Mouse (Mus musculus) MEL (cell line): ENCODE data around the gene Aven. TPM values are rescaled to one million over a fixed set of nuclear protein-coding genes. Genes with fewer than 3 reads are reported as not detected.

ENCODE experiments used
- DNase-seq: peaks from one replicate; pipeline ENCODE4 v3.0.0; 2011; ENCODE audit warnings: low read depth, low spot score
- H3K27ac ChIP-seq: 2 replicates; pipeline ENCODE4 v1.5.1; 2012; ENCODE audit warnings: low read depth, mild to moderate bottlenecking, control low read depth, low read length, moderate library complexity; ENCODE audit not compliant: control insufficient read depth
- H3K27me3 ChIP-seq, 2 experiments: fragments of 150-350 bp in 1 of 2; sonication (generic) in 1 of 2; 2 replicates each; pipeline ENCODE4 v1.6.1; 2012; ENCODE audit warnings: low read length in 2 of 2, mild to moderate bottlenecking in 2 of 2, improper control_type of control experiment in 1 of 2, moderate library complexity in 1 of 2; ENCODE audit not compliant: insufficient read depth in 2 of 2, control insufficient read depth in 1 of 2
- H3K36me3 ChIP-seq, 2 experiments: 2 replicates each; pipeline ENCODE4 v1.6.1; 2012 to 2014; ENCODE audit warnings: low read length in 2 of 2, improper control_type of control experiment in 1 of 2, inconsistent platforms in 1 of 2, mild to moderate bottlenecking in 1 of 2; ENCODE audit not compliant: insufficient read depth in 2 of 2, control insufficient read depth in 1 of 2
- H3K4me1 ChIP-seq, 2 experiments: fragments of 150-350 bp in 1 of 2; sonication (generic) in 1 of 2; 2 replicates each; pipeline ENCODE4 v1.6.1; 2012; ENCODE audit warnings: low read length in 2 of 2, improper control_type of control experiment in 1 of 2, mild to moderate bottlenecking in 1 of 2; ENCODE audit not compliant: insufficient read depth in 2 of 2, control insufficient read depth in 1 of 2
- H3K4me3 ChIP-seq, 2 experiments: fragments of 150-350 bp in 1 of 2; sonication (generic) in 1 of 2; 2 replicates each; pipeline ENCODE4 v1.5.1; 2012; ENCODE audit warnings: low read depth in 2 of 2, low read length in 2 of 2, mild to moderate bottlenecking in 2 of 2, moderate library complexity in 2 of 2, control low read depth in 1 of 2, improper control_type of control experiment in 1 of 2; ENCODE audit not compliant: control insufficient read depth in 1 of 2, insufficient read depth in 1 of 2
- H3K79me2 ChIP-seq: 2 replicates; pipeline ENCODE4 v1.6.1; 2012; ENCODE audit warnings: mild to moderate bottlenecking, low read length, moderate library complexity; ENCODE audit not compliant: control insufficient read depth, poor library complexity, insufficient read depth
- H3K9ac ChIP-seq: 2 replicates; pipeline ENCODE4 v1.6.1; 2012; ENCODE audit warnings: low read depth, mild to moderate bottlenecking, control low read depth, low read length, moderate library complexity; ENCODE audit not compliant: control insufficient read depth, poor library complexity, severe bottlenecking
- H3K9me3 ChIP-seq: fragments of 150-350 bp; sonication (generic); replicated peaks from 2 replicates; pipeline ENCODE4 v1.6.1; 2012; ENCODE audit warnings: mild to moderate bottlenecking, low read length, improper control_type of control experiment, moderate library complexity; ENCODE audit not compliant: insufficient read depth
- BHLHE40 ChIP-seq: IDR thresholded peaks from 2 replicates; pipeline ENCODE4 v1.6.1; 2012; ENCODE audit warnings: low read depth, mild to moderate bottlenecking, inconsistent platforms, low read length, improper control_type of control experiment, borderline replicate concordance
- CHD1 ChIP-seq: IDR thresholded peaks from 2 replicates; pipeline ENCODE4 v1.6.1; 2012; ENCODE audit warnings: low read depth, mild to moderate bottlenecking, inconsistent platforms, low read length, improper control_type of control experiment
- CHD2 ChIP-seq: IDR thresholded peaks from 2 replicates; pipeline ENCODE4 v1.6.1; 2011; ENCODE audit warnings: low read length, improper control_type of control experiment
- ELF1 ChIP-seq: IDR thresholded peaks from 2 replicates; pipeline ENCODE4 v1.6.1; 2014; ENCODE audit warnings: low read depth, mild to moderate bottlenecking, inconsistent platforms, low read length, improper control_type of control experiment, moderate library complexity
- EP300 ChIP-seq, 2 experiments: IDR thresholded peaks; 2 replicates each; pipeline ENCODE4 v1.6.1; 2011; ENCODE audit warnings: improper control_type of control experiment in 2 of 2, low read length in 2 of 2, low read depth in 1 of 2, mild to moderate bottlenecking in 1 of 2
- GATA1 ChIP-seq: IDR thresholded peaks from 2 replicates; pipeline ENCODE4 v1.6.1; 2011; ENCODE audit warnings: low read depth, low read length, improper control_type of control experiment
- HCFC1 ChIP-seq: IDR thresholded peaks from 2 replicates; pipeline ENCODE4 v1.6.1; 2012; ENCODE audit warnings: low read depth, mild to moderate bottlenecking, inconsistent platforms, low read length, improper control_type of control experiment, moderate library complexity
- KAT2A ChIP-seq: conservative IDR thresholded peaks from 2 replicates; pipeline ENCODE4 v1.6.1; 2012; ENCODE audit warnings: low read depth, low read length, improper control_type of control experiment, inconsistent platforms
- MAX ChIP-seq: IDR thresholded peaks from 2 replicates; pipeline ENCODE4 v1.6.1; 2011; ENCODE audit warnings: low read length, improper control_type of control experiment
- MAZ ChIP-seq: IDR thresholded peaks from 2 replicates; pipeline ENCODE4 v1.6.1; 2012; ENCODE audit warnings: low read depth, mild to moderate bottlenecking, inconsistent platforms, low read length, improper control_type of control experiment
- MYB ChIP-seq: IDR thresholded peaks from 2 replicates; pipeline ENCODE4 v1.6.1; 2011; ENCODE audit warnings: mild to moderate bottlenecking, low read depth, low read length, improper control_type of control experiment
- NELFE ChIP-seq: IDR thresholded peaks from 2 replicates; pipeline ENCODE4 v1.6.1; 2011; ENCODE audit warnings: low read depth, low read length, improper control_type of control experiment
- NRF1 ChIP-seq: IDR thresholded peaks from 2 replicates; pipeline ENCODE4 v1.6.1; 2014; ENCODE audit warnings: low read depth, mild to moderate bottlenecking, inconsistent platforms, low read length, improper control_type of control experiment, moderate library complexity; ENCODE audit not compliant: poor library complexity, insufficient read depth, severe bottlenecking
- POLR2A ChIP-seq, 2 experiments: IDR thresholded peaks; 2 replicates each; pipeline ENCODE4 v1.6.1; 2011 to 2012; ENCODE audit warnings: low read length in 2 of 2, mild to moderate bottlenecking in 2 of 2, control low read depth in 1 of 2, improper control_type of control experiment in 1 of 2, low read depth in 1 of 2, moderate library complexity in 1 of 2; ENCODE audit not compliant: control insufficient read depth in 1 of 2, insufficient read depth in 1 of 2, poor library complexity in 1 of 2
- POLR2AphosphoS2 ChIP-seq: IDR thresholded peaks from 2 replicates; pipeline ENCODE4 v1.6.1; 2011; ENCODE audit warnings: low read length, improper control_type of control experiment
- RAD21 ChIP-seq: IDR thresholded peaks from 2 replicates; pipeline ENCODE4 v1.6.1; 2011; ENCODE audit warnings: mild to moderate bottlenecking, low read depth, low read length, improper control_type of control experiment
- SIN3A ChIP-seq: IDR thresholded peaks from 2 replicates; pipeline ENCODE4 v1.6.1; 2012; ENCODE audit warnings: low read length, improper control_type of control experiment, inconsistent platforms
- TAL1 ChIP-seq: IDR thresholded peaks from 2 replicates; pipeline ENCODE4 v1.6.1; 2012; ENCODE audit warnings: mild to moderate bottlenecking, inconsistent platforms, low read length, moderate library complexity, mixed read lengths
- TBP ChIP-seq: IDR thresholded peaks from 2 replicates; pipeline ENCODE4 v1.8.0; 2011; ENCODE audit warnings: low read depth, low read length, improper control_type of control experiment
- TCF12 ChIP-seq: IDR thresholded peaks from 2 replicates; pipeline ENCODE4 v1.6.1; 2014; ENCODE audit warnings: low read depth, mild to moderate bottlenecking, inconsistent platforms, low read length, improper control_type of control experiment, moderate library complexity
- UBTF ChIP-seq: IDR thresholded peaks from 2 replicates; pipeline ENCODE4 v1.6.1; 2012; ENCODE audit warnings: low read depth, mild to moderate bottlenecking, inconsistent platforms, low read length, improper control_type of control experiment, moderate library complexity, borderline replicate concordance; ENCODE audit not compliant: insufficient read depth
- USF2 ChIP-seq, 2 experiments: IDR thresholded peaks; 2 replicates each; pipeline ENCODE4 v1.6.1; 2011 to 2012; ENCODE audit warnings: improper control_type of control experiment in 2 of 2, low read length in 2 of 2, borderline replicate concordance in 1 of 2, inconsistent platforms in 1 of 2, low read depth in 1 of 2, mild to moderate bottlenecking in 1 of 2; ENCODE audit not compliant: insufficient read depth in 1 of 2
- ZC3H11A ChIP-seq: IDR thresholded peaks from 2 replicates; pipeline ENCODE4 v1.6.1; 2012; ENCODE audit warnings: low read depth, mild to moderate bottlenecking, inconsistent platforms, low read length, improper control_type of control experiment
- ZKSCAN1 ChIP-seq: IDR thresholded peaks from 2 replicates; pipeline ENCODE4 v1.6.1; 2012; ENCODE audit warnings: low read depth, mild to moderate bottlenecking, inconsistent platforms, low read length, improper control_type of control experiment, moderate library complexity
- ZNF384 ChIP-seq: IDR thresholded peaks from 2 replicates; pipeline ENCODE4 v1.6.1; 2012; ENCODE audit warnings: low read depth, mild to moderate bottlenecking, inconsistent platforms, low read length, improper control_type of control experiment
- polyA plus RNA-seq, 2 experiments: library from polyadenylated mRNA; stranded (reverse) in 1 of 2; unstranded in 1 of 2; fragments of >175 nt in 1 of 2; fragments of >200 nt in 1 of 2; gene quantifications; 2 replicates each; pipeline versions ENCODE4 v1.2.1 to v1.2.4; 2012; ENCODE audit warnings: low replicate concordance in 2 of 2, low read depth in 1 of 2; ENCODE audit not compliant: insufficient read length in 2 of 2, insufficient read depth in 1 of 2, missing spikeins in 1 of 2
- total RNA-seq: library from RNA; depleted of rRNA; stranded (reverse); fragments of 300-350 nt; gene quantifications from 2 replicates; pipeline ENCODE4 v1.2.3, GENCODE M21; 2012

Aven gene
- total and polyA plus RNA-seq, 3 experiments = 33.4 to 72.8 (median 50.3) TPM

GRCm38 (mm10) chr2:112590985-112591384, 98.2 kb downstream of the Aven start:
- Histone ChIP-seq H3K9ac (no peak overlapping the region), H3K79me2 (no peaks in the 10 kb centered on the region), H3K9me3 (no peaks in the 10 kb centered on the region), H3K4me1 (peaks cover 5 to 8% of the 10 kb centered on the region in 2 experiments; a peak in 3 of 4 replicates), H3K27me3 (no peaks in the 10 kb centered on the region), H3K36me3 (peaks cover 0 to 13% of the 10 kb centered on the region in 2 experiments; a peak in 2 of 4 replicates), H3K4me3 (no peak overlapping the region), H3K27ac (no peak overlapping the region)
- TF ChIP-seq RAD21 (no peak), ZC3H11A (no peak), GATA1 (no peak), CHD1 (no peak), ELF1 (no peak), TCF12 (no peak)
- DNase-seq = no peak

DNA sequence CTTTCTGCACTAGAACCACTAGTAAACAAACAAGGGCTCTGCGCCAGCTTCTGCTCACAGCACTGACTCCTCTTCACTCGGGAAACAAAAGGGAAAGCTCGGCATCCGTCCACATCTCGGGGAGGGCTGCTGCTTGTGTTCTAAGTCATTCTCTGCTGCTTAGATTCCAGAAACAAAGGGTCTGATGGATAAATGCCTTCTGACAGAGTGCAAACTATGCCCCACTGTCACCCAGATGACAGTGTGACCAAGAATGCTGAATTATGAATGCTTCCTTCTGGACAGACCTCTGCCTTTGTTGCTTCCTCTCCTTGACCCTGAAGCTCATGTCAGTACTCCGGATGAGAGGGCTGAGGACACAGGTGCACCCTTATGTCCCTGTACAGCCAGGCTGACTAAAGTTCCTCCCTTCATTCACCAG, 98.7 kb downstream of the Aven start:
- H3K36me3 ChIP-seq = peaks cover 0 to 15% of the 10 kb centered on the region in 2 experiments; a peak in 2 of 4 replicates
- no peak overlapping the region for H3K4me3 ChIP-seq
- TF ChIP-seq NELFE (no peak), ZKSCAN1 (no peak), BHLHE40 (no peak), POLR2AphosphoS2 (no peak), TCF12 (no peak), KAT2A (no peak), CHD2 (no peak), ZNF384 (no peak), MAX (no peak), MAZ (no peak), EP300 (IDR thresholded peaks at IDR 0.05; ENCODE audit: low read depth in 1 of 2, low read length in 2 of 2) (no peak), NRF1 (no peak)
- TF ChIP-seq, all 39 proteins: peak for 0
- Histone ChIP-seq H3K4me1 (peaks cover 7 to 8% of the 10 kb centered on the region in 2 experiments; a peak in 3 of 4 replicates), H3K9ac (no peak overlapping the region), H3K27ac (no peak overlapping the region), H3K79me2 (no peaks in the 10 kb centered on the region), H3K9me3 (no peaks in the 10 kb centered on the region), H3K27me3 (no peaks in the 10 kb centered on the region)
- DNase-seq = no peak

DNA sequence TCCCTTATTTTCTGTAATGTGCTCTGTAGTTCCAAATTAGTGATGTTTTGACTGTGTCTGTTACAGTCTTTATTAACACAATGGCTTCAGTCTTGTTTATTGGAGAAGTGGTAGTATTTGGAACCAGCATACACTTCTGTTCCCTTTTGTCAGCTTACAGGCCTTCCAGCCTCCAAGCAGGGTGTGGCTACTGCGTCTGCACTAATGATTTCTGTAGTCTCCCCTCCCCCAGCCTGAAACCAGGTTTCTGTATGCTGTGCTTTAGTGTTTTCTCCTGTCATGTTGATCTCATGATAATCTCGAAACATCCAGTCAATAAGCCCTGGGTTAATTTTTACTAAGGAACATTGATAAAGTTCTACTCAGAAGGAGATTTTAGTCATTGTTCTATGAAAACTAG, 100.6 kb downstream of the Aven start:
- DNase-seq = peak; percentile 51
- no peaks in the 10 kb centered on the region for H3K27me3 ChIP-seq
- no peak overlapping the region for H3K4me3 ChIP-seq
- no peak overlapping the region for H3K9ac ChIP-seq
- H3K36me3 ChIP-seq = peaks cover 0 to 15% of the 10 kb centered on the region in 2 experiments; a peak in 2 of 4 replicates
- H3K27ac ChIP-seq = no peak overlapping the region
- TF ChIP-seq RAD21 (no peak), GATA1 (no peak), MYB (no peak), TBP (no peak), HCFC1 (no peak), SIN3A (no peak), USF2 (IDR thresholded peaks at IDR 0.05; ENCODE audit: borderline replicate concordance in 1 of 2, insufficient read depth in 1 of 2, low read depth in 1 of 2, low read length in 2 of 2) (no peak), UBTF (no peak), POLR2A (IDR thresholded peaks at IDR 0.05; ENCODE audit: control insufficient read depth in 1 of 2, insufficient read depth in 1 of 2, low read depth in 1 of 2, low read length in 2 of 2, poor library complexity in 1 of 2) (no peak), BHLHE40 (no peak), POLR2AphosphoS2 (no peak), ZKSCAN1 (no peak), TAL1 (no peak)
- H3K79me2 ChIP-seq = no peaks in the 10 kb centered on the region
- H3K4me1 ChIP-seq = peaks cover 7 to 8% of the 10 kb centered on the region in 2 experiments; a peak in 3 of 4 replicates
- no peaks in the 10 kb centered on the region for H3K9me3 ChIP-seq
